Mouse (Mus musculus) left cerebral cortex, postnatal 25 days (tissue): ENCODE measurements at regions not wholly inside any gene's neighbourhood (a gene's known extent, or its start where the extent isn't known, plus 50 kb on each side); places are given as distances from the start of the nearest gene placed in this dataset.

Source experiments
- DNase-seq, 2 experiments: peaks; one replicate each; pipeline ENCODE4 v3.0.0; 2022; ENCODE audit warnings: low spot score in 2 of 2, mixed read lengths in 1 of 2
- intact Hi-C: fragments of 180-260 bp; cut with DNase I; formaldehyde crosslinking; loops from one replicate; pipeline ENCODE4 v1.15.1; 2025

DNA sequence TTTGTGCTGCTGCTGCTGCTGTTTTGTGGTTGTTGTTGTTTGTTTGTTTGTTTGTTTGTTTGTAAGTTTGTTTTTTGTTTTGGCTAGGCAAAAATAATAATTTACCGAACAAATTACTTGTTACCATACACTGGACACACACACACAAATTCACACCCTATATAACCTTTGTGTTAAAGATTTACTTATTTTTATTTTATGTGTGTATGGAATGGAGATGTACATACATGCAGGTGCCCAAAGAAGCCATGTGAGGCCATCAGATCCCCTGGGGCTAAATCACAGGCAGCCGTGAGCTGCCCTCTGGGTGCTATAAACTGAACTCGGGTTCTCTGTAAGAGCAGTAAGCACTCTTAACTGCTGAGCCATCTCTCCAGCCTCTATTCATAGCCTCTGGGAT, 56.0 kb downstream of the Pttg1 start:
- no peak for DNase-seq

DNA sequence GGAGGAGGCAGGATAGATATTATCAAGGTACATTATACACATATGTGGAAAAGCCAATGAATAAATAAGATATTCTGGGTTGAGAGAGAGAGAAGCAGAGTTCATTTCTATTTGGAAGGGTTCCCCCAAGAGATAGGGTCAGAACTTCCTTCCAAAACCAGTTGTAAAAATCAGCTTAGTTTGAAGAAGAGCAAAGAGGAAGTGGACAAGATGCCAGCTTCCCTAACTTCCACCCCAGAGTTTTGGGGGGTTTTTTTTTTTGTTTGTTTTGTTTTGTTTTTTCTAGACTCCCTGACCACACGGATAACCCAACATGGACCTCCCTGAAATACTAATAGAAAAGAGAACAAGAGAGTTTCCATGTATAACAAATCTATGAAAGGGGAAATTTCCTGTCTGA, 57.7 kb downstream of the Pttg1 start:
- intact Hi-C loops: no loop called here

More for the DNA sequence above, 56.0 kb downstream of the Pttg1 start:
- intact Hi-C loops: no loop called here

DNA sequence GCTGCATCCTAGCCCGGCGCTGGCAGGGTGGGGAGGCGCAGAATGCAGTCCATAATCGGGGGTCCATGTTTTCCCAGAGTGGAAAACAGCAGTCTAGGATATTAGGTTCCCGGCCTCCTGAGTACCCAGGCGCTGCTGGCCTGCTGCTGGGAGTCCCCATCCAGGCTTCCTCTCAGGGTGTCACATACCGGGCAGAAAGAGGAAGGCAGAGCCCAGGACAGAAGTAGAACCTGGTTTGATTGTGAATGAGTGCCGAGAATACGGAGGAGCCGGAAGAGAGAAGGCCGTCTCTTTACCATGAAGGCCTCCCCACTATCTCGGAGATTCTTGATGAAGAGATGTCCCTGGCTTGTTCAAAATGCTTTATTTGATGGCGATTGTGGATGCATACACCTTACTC, 64.2 kb downstream of the Pttg1 start:
- intact Hi-C loops: no loop called here
- no peak for DNase-seq

More for the DNA sequence above, 57.7 kb downstream of the Pttg1 start:
- DNase-seq: no peak

DNA sequence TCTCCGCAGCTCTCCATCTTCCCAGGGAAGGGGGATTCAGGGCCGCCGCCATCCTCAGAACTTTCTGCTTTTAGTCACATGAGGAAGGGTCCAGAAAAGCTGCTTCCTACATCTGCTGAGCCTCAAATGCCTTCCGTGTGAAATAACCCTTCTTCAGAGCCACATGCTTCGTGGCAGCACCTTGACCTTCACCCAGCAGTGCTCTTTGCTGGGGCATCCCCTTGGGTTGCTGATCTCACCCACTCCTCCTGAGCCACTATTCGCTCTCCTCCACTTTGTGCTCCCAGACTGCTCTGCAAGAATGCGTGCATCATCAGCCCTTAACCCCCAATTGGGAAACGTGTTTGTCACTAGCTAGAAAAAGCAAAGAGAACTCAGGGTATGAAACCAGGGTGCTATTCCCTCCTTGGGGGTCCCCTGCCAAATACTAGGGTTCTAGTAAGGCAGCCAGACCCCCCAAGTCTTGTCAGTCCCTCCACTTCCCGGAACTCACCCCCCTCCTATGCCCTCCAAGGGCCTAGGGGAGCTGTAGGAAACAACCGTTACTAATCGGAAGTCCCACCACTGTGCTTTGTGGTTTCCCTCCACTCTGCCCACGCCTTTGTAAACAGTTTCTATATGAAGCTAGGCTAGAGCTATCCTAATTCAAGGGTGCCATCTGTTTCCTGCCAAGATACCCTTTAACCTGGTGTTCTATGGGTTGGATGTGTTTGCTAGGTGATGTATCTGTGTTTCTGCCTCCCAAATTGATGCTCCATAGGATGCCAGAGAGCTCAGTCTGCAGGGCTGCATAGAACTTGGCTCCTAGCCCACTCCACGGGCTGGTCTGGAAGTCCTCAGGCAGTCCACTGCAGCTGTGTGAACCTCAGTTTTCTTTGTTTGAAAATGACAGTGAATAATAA, 67.4 kb downstream of the Pttg1 start:
- intact Hi-C loops: no loop called here
- DNase-seq: no peak

DNA sequence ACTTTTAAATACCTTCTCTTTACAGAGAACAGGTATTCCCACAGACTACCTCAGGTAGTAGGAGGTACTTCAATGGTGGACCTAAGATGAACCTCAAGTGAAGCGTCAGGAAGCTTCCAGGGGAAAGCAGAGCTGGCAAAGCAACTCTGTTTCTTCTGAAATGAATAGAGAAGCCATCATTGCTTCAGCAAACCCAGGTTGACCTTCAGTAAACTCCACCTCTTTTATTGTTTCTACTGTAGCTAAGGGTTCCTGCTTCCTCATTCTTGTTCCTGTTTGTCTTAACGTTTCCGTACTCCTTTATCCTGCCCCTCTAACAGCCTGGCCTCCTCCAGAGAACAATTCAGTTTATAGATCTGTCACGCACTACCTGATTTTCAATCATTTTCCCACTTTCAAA, 72.4 kb downstream of the Pttg1 start:
- intact Hi-C loops: no loop called here

DNA sequence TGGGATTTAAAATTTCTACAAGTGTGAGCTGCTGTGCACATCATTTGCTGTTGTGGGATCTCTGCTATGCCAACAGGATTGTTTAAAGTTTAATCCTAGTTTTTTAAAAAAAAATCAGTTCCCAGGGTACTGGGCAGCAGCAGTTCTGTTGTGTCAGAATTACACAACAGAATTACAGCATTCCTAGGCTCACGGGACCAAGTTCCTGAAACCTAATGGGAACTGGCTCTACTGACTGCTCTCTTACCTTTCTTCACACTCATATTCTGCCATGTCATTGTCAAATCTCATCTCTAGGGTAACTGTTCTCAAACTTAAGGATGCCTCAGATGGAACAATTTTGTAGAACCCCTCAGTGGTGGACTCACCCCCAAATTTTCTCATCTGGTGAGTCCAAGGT, 73.0 kb downstream of the Pttg1 start:
- no peak for DNase-seq
- intact Hi-C loops: no loop called here

More for the DNA sequence above, 72.4 kb downstream of the Pttg1 start:
- no peak for DNase-seq

DNA sequence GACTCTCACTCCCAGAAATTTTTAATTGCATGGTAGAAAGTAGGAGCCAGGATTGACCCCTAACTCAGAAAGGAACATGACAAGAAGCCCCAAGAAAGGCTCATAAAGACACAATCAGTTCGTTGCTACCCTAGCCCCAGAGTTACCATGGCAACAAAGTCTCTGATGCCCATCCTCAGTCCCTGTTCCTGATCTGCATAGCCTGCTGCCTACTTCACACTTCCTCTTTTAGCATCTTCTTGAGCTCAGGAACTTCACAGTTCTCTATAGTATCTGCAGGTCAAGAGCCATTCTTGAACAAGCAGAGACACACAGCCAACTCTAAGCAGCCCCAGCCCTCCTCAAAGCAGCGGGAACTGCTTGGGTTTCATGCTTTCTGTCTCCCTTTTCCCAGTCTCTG, 74.2 kb downstream of the Pttg1 start:
- peak in 1 of 2 experiments; percentile 69 for DNase-seq
- intact Hi-C loops: no loop called here

DNA sequence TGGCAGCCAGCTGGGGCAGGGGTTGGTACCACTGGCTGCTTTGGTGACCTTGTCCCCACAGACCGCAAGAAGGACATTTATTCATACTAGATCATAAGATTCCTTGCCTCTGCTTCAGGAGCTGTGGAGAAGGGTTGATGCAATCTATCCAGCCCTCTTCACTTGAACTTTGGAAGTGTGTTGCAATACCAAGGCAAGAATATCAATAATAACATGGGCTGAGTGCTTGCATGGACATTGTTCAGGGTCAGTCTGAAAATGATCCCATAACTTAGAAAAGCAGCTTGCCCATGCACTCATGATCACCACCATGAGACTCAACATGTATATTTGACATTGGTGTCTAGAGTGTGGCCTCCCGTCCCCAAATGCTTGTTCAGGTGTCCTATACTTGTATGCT, 74.7 kb downstream of the Pttg1 start:
- intact Hi-C loops: no loop called here
- DNase-seq: no peak

DNA sequence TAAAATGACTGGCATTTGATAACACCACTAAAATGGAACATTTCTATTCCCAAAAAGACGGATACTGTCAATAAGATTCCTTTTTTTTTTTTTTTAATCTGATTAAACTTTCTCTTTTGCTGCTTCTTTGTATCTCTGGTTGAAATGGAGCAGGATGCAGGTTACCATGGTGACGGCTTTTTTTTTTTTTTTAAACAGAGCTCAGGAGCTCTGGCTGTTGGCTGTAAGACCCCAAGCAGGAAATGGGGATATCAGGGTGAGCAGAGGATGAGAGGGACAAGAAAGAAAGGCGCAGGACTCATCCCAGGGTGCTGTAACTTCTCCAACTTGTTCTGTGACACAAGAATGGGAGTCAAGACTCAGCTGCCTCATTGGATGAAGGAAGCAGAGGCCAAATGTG, 75.8 kb downstream of the Pttg1 start:
- peak in 1 of 2 experiments; percentile 37 for DNase-seq
- intact Hi-C loops: no loop called here

DNA sequence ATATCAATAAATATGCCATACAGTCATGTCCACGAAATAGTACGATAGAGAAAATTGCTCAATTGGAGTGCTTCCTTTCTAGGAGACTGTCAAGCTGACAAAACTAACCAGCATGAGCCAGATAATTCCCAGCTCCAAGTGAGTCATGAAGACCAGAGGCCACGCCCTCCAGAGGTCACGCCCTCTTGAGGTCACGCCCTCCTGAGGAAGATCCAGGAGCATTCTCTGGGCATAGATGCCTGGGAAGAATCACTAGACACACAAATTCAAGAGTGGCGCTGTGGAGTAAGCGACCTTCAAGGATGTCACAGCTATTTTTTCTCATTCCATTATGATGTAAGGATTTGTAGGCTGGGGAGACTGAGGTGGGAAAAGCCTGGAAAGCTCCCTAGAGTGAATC, 76.5 kb downstream of the Pttg1 start:
- peak in 1 of 2 experiments; percentile 50 for DNase-seq
- intact Hi-C loops: loop anchor here (5.0 to 10.0 kb wide), 3 partner anchors 352 to 1165 kb away; partner anchors contain the start of gene Gabra1

DNA sequence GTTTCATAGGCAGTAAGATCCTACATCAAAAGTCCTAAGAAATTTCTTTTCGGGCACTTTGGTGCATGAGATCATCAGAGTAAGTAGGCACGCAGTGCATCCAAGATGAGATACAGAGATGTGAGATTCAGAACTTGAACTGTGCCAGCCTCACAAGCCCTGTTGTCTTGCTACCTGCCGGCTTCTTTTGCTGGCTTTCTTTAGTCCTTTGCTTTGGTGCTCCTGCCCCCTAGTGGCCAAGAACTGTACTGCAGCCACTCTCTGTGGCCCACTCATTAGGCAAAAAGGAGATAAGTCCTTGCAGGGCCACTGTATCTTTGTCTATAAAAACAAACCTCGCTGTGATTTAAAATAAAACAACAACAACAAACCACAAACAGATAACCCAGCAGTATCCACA, 77.5 kb downstream of the Pttg1 start:
- intact Hi-C loops: loop anchor here (1.0 to 10.0 kb wide), 4 partner anchors 63 to 1164 kb away; partner anchors contain the start of gene Gabra1
- DNase-seq: peak; percentile 89 to 95

DNA sequence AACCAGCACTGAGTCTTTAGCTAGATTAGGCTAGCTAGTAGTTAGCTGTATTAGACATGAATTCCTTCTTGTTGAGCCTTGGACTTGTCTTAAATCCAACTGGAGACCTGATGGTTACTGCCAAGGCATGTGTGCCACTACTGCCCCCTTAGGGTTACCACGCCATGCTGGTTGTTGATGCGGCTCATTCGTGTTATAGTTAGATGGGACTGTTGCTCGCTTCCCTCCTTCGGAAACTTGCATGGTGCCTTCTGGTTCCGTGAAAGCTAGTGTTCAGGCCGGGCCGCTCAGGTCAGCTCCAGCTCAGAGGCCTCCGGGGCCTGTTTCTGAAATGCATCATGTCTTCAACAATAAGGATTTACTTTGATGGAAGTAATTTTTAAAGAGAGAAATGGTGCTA, 79.6 kb downstream of the Pttg1 start:
- DNase-seq: no peak
- intact Hi-C loops: loop anchor here (5.0 to 10.0 kb wide), 3 partner anchors 349 to 1162 kb away; partner anchors contain the start of gene Gabra1

DNA sequence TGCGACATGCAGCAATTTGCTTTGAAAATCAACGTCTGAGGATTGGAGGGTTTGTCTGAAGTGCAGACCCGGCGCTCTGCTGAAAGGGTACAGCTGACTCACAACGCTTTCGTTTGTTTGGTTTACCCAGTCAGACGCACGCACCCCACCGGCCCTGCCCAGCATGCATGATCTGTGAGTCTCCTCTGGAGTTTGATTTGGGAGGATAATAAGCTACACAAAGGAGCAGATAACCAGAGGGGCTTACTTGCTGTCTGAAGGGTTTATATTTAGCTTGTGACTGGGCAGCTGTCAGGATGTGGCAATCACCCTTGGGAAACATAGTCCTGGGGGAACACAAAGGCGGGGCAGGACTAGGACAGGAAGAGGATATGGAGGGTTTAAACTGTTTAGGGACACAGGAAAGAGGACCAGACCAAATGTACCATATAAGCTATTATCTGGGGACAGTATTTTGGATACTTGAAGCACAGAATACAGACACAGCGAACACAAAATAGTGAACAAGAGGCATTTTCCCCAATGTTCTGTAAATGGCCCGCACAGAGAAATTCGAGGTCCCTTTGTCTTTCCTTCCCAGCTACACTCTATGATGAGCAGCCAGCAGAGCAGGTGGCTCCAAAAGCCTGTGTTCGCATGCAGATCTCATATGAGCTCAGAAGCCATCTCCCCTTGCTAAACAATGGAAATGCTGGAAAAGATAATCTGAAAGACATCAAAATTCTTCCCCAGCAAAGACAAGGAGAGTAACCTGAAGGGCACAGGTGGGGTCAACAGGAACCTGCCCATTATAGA, 81.1 kb downstream of the Pttg1 start:
- DNase-seq: no peak
- intact Hi-C loops: loop anchor here (5.0 to 10.0 kb wide), 3 partner anchors 348 to 1160 kb away; partner anchors contain the start of gene Gabra1

DNA sequence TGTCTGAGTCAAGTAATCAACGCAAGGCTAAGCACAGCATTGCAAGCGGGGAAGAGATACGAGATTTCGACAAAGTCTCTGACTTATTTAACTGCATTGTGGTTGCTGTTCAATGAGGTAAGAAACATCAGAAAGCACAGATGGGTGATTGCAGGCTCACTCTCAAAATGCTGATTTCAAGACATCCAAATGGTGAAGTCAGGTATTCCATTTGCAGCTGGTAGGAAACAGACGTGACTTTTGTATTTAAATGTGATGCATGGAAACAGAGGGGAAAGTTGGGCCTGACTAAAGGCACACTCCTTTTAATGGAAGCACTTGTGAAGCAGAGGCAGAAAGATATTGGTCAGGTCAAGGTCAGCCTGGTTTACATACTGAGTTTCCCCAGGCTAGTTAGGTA, 82.5 kb downstream of the Pttg1 start:
- intact Hi-C loops: loop anchor here (10.0 kb wide), 2 partner anchors 919 to 1159 kb away; partner anchors contain the start of gene Gabra1
- no peak for DNase-seq

DNA sequence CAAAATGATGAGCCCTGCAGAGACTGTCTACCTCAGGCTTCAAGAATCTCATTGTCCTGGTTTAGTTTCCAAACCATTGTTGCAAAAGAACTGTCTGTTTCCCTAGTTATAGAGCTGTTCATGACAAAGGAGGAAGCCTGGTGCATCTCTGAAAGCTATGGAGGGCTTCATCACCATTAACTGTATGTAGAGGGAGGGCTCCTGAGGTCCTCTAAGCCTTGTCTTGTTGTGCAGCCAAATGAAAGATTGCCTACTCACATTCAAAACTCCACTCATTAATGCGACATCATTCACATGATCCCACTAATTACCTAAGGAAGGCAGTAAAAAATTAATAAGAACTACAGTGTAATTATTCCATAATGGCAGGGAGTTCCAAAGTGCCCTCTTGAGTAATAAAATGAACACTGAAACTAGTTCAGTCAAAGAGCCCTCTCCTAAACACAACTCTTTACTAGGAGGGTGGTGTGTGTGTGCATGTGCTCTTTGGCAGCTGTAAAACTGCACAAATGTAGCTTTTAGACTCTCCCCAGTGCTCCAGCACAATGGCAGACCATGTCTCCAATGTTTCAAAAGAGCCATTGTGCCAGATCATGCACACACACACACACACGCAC, 87.6 kb downstream of the Pttg1 start:
- no peak for DNase-seq
- intact Hi-C loops: no loop called here

DNA sequence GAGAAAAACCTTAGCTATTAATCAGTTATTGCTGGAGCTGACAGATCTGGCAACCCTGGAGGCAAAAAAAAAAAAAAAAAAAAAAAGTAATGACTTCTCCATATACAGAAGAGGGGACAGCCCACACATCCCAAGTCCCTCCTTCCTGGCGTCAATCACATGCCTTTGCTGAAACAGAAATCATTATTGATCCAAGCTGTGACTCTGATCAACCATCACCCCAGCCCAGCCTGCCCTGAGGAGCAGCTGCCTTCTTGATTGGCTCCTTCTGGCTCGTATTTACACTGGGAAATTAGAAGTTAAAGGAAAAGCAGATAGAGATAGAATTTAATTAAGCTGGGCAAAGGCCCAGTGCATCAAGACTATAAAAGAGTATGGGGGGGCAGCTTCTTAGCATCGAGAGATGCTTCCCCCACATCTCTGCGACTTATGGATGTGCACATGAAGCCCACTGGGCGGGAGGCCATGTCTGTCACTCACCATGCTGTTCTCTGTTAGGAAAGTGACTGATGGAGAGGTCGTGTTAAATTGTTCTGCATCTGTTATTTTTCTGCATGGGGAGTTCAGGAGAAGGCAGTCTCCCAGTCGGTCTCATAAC, 90.3 kb downstream of the Pttg1 start:
- DNase-seq: no peak
- intact Hi-C loops: no loop called here

DNA sequence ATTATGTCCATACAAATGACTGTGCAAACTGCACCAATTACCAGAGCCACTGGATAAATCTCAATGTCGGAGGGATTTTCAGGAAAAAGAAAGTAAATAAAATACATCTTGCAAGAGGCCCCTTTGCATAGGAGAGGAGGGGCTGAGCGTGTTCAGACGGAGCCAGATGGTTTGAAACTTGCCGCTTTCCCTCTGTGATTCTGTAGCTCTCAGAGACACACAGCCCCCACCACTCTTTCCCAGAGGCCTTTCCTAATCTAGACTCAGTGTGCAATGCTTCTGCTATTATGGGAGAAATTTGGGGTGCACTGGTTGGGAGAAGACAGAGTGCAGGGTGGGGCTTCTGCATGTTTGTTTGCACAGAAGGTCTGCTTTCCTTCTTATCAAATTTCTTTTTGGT, 92.5 kb downstream of the Pttg1 start:
- intact Hi-C loops: no loop called here
- DNase-seq: no peak

DNA sequence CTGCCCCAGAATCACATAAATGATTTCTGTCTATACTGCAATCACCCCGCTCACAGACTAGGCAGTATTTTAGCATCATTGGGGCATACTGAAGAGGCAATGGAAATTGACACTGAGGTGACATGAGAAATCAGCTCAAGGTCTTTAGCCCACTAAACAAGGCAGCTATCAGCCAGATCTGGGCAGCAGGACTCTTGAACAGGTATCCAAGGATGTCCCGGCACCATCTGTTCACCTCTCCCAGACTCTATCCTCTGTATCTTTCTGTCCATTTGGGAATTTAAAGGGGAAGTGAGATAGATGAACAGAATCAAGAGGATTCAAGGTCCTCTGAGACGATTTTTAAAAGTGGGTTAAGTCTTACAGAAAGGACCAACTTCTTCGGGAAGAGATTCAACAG, 112.1 kb downstream of the Pttg1 start:
- no peak for DNase-seq
- intact Hi-C loops: no loop called here
